Mouse (Mus musculus): ENCODE data around the gene Asap2. TPM values are rescaled to one million over a fixed set of nuclear protein-coding genes. Genes with fewer than 3 reads are reported as not detected.

Asap2 gene
- polyA plus RNA-seq, 1 experiment from 2014 or later: 17.4 TPM

DNA sequence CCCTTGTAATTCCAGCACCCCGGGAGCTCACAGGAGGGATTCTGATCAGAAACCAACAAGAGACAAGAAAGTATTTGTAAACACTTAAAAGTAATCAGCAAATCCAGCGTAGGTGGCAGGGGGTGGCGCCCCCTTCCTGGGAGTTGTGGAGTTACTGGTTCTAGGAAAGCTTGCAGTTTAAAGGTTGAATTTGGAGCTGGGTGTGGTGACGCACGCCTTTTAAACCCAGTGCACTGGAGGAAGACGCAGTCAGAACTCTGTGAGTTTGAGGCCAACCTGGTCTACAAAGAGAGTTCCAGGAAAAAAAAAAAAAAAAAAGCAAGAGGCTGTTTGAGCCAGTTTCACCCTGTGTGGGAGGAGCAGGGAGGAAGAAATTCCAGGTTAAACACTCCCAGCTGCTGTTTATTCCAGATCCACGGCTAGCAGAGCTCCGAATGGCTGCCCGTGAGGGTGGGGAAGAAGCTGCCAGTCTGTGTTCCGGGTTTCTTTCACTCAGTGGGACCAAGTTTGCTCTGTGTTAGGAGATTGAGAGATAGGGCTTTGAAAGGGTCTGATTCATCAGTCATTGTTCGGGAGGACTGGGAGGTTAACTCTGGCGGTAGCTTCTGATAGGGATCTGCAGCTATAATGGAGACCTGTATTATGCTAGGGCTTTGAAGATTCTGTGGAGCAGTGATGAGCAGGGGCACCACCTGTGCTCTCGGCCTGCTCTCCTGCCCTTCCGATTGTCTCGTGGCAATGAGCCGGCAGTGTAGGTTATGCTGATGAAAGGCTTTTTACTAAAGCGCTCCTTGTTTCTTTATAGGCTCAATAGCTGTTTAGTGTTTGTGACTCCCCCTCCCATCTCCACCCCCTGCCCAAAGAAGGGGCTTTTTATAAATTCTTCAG, 144.0 kb downstream of the Asap2 start:
- Histone ChIP-seq H3K4me3 (replicated peaks) (no peak overlapping the region), H3K36me3 (no peaks in the 10 kb centered on the region), H3K4me1 (replicated peaks) (peaks cover 56% of the 10 kb centered on the region), H3K27ac (peak overlapping the region; percentile 17; the same call in 1 of the 2 replicates), H3K9me3 (no peaks in the 10 kb centered on the region), H3K4me2 (no peak overlapping the region), H3K27me3 (no peaks in the 10 kb centered on the region), H3K9ac (replicated peaks) (no peak overlapping the region)
- 49% methylated on average over 17 of the region's 17 CpGs for WGBS
- no peak for ATAC-seq (ENCODE audit: insufficient number of reproducible peaks, insufficient read depth, low FRiP score, low TSS enrichment, low read depth)

- no peak for ATAC-seq (ENCODE audit: insufficient number of reproducible peaks, insufficient read depth, low FRiP score, low TSS enrichment, low read depth)
- WGBS: 40% methylated on average over 8 of the region's 8 CpGs
- Histone ChIP-seq H3K9ac (replicated peaks) (no peak overlapping the region), H3K4me2 (no peak overlapping the region), H3K4me1 (replicated peaks) (peaks cover 65% of the 10 kb centered on the region), H3K27ac (peak overlapping the region; percentile 30; the same call in 1 of the 2 replicates), H3K9me3 (no peaks in the 10 kb centered on the region), H3K36me3 (no peaks in the 10 kb centered on the region), H3K4me3 (replicated peaks) (no peak overlapping the region), H3K27me3 (no peaks in the 10 kb centered on the region)
Observed at GRCm38 (mm10) chr12:21135651-21136461, 145.6 kb downstream of the Asap2 start.

DNA sequence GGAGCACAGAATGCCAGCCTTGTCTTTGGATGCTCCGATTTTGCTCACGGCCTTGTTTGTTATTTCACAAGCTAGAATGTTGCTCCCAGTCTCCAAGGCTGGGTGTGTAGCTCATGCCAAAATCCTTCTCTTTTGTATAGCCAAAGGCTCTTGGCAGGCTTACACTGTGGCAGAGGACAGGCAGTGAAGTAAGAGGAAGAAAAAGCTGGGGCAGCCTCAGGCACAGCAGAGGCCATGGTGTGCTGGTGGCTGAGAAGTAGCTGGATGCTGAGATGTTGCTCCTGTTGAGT, 146.1 kb downstream of the Asap2 start:
- peaks cover 61% of the 10 kb centered on the region for H3K4me1 ChIP-seq (replicated peaks)
- WGBS: 92% methylated on average over 2 of the region's 2 CpGs
- no peak for ATAC-seq (ENCODE audit: insufficient number of reproducible peaks, insufficient read depth, low FRiP score, low TSS enrichment, low read depth)
- no peaks in the 10 kb centered on the region for H3K27me3 ChIP-seq
- no peak overlapping the region for H3K4me3 ChIP-seq (replicated peaks)
- H3K36me3 ChIP-seq: no peaks in the 10 kb centered on the region
- no peak overlapping the region for H3K9ac ChIP-seq (replicated peaks)
- no peak overlapping the region for H3K4me2 ChIP-seq
- H3K27ac ChIP-seq: 0 out of 2 replicates have a peak overlapping the region, but pooled peaks have one; percentile 30
- H3K9me3 ChIP-seq: no peaks in the 10 kb centered on the region

- 61% methylated on average over 4 of the region's 4 CpGs for WGBS
- Histone ChIP-seq H3K27me3 (no peaks in the 10 kb centered on the region), H3K9me3 (no peaks in the 10 kb centered on the region), H3K4me2 (no peak overlapping the region), H3K36me3 (0 out of 2 replicates have a peak, but pooled peaks cover 5% of the 10 kb centered on the region), H3K4me1 (replicated peaks) (peaks cover 31% of the 10 kb centered on the region), H3K4me3 (replicated peaks) (no peak overlapping the region), H3K9ac (replicated peaks) (no peak overlapping the region), H3K27ac (no peak overlapping the region)
- ATAC-seq (ENCODE audit: insufficient number of reproducible peaks, insufficient read depth, low FRiP score, low TSS enrichment, low read depth): no peak
Observed at GRCm38 (mm10) chr12:21139560-21139959, 149.3 kb downstream of the Asap2 start.

DNA sequence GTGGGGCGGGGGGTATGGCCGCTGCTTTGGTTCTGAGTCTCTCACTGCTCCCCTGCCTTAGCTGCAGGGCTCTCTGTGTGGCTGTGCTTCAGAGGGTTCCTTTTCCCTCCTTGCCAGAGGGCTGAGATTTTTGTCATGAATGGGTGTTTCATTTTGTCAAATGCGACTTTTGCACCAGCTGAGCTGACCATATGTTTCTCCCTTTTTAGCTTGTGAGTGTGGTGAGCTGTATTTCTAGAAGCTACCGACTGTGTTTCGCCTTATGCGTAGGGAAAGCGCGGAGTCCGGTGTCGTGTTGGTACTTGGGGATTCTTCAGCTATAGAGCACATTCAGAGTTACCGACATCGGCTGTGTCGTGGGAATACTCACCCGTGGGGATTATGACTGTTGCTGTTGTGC, 149.9 kb downstream of the Asap2 start:
- no peak for ATAC-seq (ENCODE audit: insufficient number of reproducible peaks, insufficient read depth, low FRiP score, low TSS enrichment, low read depth)
- H3K4me2 ChIP-seq: no peak overlapping the region

GRCm38 (mm10) chr12:21140741-21141308, 150.6 kb downstream of the Asap2 start:
- Histone ChIP-seq H3K9ac (replicated peaks) (no peak overlapping the region), H3K27me3 (no peaks in the 10 kb centered on the region), H3K36me3 (peaks cover 14% of the 10 kb centered on the region; the same call in 1 of the 2 replicates), H3K9me3 (no peaks in the 10 kb centered on the region), H3K4me3 (replicated peaks) (no peak overlapping the region), H3K4me1 (replicated peaks) (peaks cover 30% of the 10 kb centered on the region), H3K27ac (no peak overlapping the region), H3K4me2 (no peak overlapping the region)
- 91% methylated on average over 6 of the region's 6 CpGs for WGBS
- ATAC-seq (ENCODE audit: insufficient number of reproducible peaks, insufficient read depth, low FRiP score, low TSS enrichment, low read depth): no peak

More for the DNA sequence above, 149.9 kb downstream of the Asap2 start:
- no peak overlapping the region for H3K4me3 ChIP-seq (replicated peaks)
- H3K9ac ChIP-seq (replicated peaks): no peak overlapping the region
- H3K4me1 ChIP-seq (replicated peaks): peaks cover 30% of the 10 kb centered on the region
- 88% methylated on average over 14 of the region's 14 CpGs for WGBS
- no peaks in the 10 kb centered on the region for H3K9me3 ChIP-seq
- H3K36me3 ChIP-seq: peaks cover 9% of the 10 kb centered on the region; the same call in 1 of the 2 replicates
- no peaks in the 10 kb centered on the region for H3K27me3 ChIP-seq
- H3K27ac ChIP-seq: no peak overlapping the region

GRCm38 (mm10) chr12:21141691-21142300, 151.5 kb downstream of the Asap2 start:
- 78% methylated on average over 5 of the region's 5 CpGs for WGBS
- no peak for ATAC-seq (ENCODE audit: insufficient number of reproducible peaks, insufficient read depth, low FRiP score, low TSS enrichment, low read depth)
- Histone ChIP-seq H3K36me3 (peaks cover 14% of the 10 kb centered on the region; the same call in 1 of the 2 replicates), H3K27me3 (no peaks in the 10 kb centered on the region), H3K4me3 (replicated peaks) (no peak overlapping the region), H3K4me2 (no peak overlapping the region), H3K9me3 (no peaks in the 10 kb centered on the region), H3K27ac (no peak overlapping the region), H3K9ac (replicated peaks) (no peak overlapping the region), H3K4me1 (replicated peaks) (peaks cover 29% of the 10 kb centered on the region)

GRCm38 (mm10) chr12:21142489-21143254, 152.4 kb downstream of the Asap2 start:
- WGBS: 80% methylated on average over 9 of the region's 9 CpGs
- peaks cover 14% of the 10 kb centered on the region; the same call in 1 of the 2 replicates for H3K36me3 ChIP-seq
- H3K9ac ChIP-seq (replicated peaks): no peak overlapping the region
- ATAC-seq (ENCODE audit: insufficient number of reproducible peaks, insufficient read depth, low FRiP score, low TSS enrichment, low read depth): no peak
- no peak overlapping the region for H3K4me2 ChIP-seq
- no peak overlapping the region for H3K4me3 ChIP-seq (replicated peaks)
- H3K4me1 ChIP-seq (replicated peaks): peaks cover 30% of the 10 kb centered on the region; the same call in 1 of the 2 replicates
- H3K27me3 ChIP-seq: no peaks in the 10 kb centered on the region
- no peaks in the 10 kb centered on the region for H3K9me3 ChIP-seq
- no peak overlapping the region for H3K27ac ChIP-seq

GRCm38 (mm10) chr12:21144602-21145001, 154.3 kb downstream of the Asap2 start:
- H3K4me1 ChIP-seq (replicated peaks): peaks cover 28% of the 10 kb centered on the region
- no peaks in the 10 kb centered on the region for H3K9me3 ChIP-seq
- no peak overlapping the region for H3K4me3 ChIP-seq (replicated peaks)
- 82% methylated on average over 5 of the region's 5 CpGs for WGBS
- peaks cover 14% of the 10 kb centered on the region; the same call in 1 of the 2 replicates for H3K36me3 ChIP-seq
- no peak for ATAC-seq (ENCODE audit: insufficient number of reproducible peaks, insufficient read depth, low FRiP score, low TSS enrichment, low read depth)
- no peak overlapping the region for H3K9ac ChIP-seq (replicated peaks)
- no peak overlapping the region for H3K4me2 ChIP-seq
- no peaks in the 10 kb centered on the region for H3K27me3 ChIP-seq
- H3K27ac ChIP-seq: no peak overlapping the region

DNA sequence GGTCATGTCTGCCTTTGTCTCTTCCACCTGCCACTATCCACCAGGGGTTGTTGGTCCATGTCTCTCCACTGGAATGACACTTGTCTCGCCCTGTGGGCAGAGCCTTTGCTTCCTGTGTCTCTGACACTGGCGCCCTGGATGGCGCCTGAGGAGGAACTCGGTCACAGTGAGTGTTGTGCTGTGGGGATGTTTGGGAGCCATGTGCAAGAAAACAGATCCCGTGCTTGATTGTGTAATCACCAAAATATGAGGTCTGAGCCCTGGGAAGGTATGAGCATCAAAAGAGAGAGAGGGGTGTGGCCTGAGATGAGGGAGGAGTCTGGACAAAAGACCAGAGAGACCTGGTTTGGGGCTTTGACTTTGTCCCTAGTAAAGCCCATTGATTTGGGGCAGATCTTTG, 154.8 kb downstream of the Asap2 start:
- 94% methylated on average over 5 of the region's 5 CpGs for WGBS
- Histone ChIP-seq H3K4me3 (replicated peaks) (no peak overlapping the region), H3K36me3 (peaks cover 14% of the 10 kb centered on the region; the same call in 1 of the 2 replicates), H3K9ac (replicated peaks) (no peak overlapping the region), H3K4me2 (no peak overlapping the region), H3K27me3 (no peaks in the 10 kb centered on the region), H3K4me1 (replicated peaks) (peaks cover 25% of the 10 kb centered on the region), H3K9me3 (no peaks in the 10 kb centered on the region), H3K27ac (no peak overlapping the region)
- ATAC-seq (ENCODE audit: insufficient number of reproducible peaks, insufficient read depth, low FRiP score, low TSS enrichment, low read depth): no peak
